Mouse (Mus musculus): ENCODE data around the gene Amotl2.

The Amotl2 gene

GRCm38 (mm10) chr9:102777631-102778591 lies 61.4 kb downstream of the Amotl2 start:
- peak in 1 of 2 experiments; percentile 28 for DNase-seq (ENCODE audit: low spot score in 2 of 2)

DNA sequence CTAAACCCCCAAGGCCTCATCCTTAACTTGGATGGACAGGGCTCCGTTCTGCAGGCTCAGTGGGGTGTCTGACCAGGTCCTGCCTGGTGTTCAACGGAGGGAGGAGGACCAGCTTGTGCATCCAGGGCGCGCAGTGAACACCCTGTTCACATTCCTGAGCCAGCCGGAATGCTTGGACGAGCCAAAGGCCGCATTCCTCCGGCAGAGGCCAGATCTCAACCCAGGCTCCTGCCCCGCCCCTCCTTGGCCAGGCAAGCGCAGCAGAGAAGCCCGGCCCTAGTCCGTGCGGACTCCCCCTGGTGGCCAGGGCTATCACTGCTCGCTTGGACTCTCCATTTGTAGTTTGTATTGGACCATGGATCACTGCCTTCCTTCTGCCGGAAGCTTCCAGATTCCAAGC lies 63.0 kb downstream of the Amotl2 start:
- DNase-seq (ENCODE audit: low spot score in 2 of 2), result peak; percentile 90
